Mouse (Mus musculus) heart, embryonic 14.5 days (tissue): ENCODE results near the gene Odam. TPM values are rescaled to one million over a fixed set of nuclear protein-coding genes. Genes with fewer than 3 reads are reported as not detected.

Experiments used
- ATAC-seq: fragments of 200-750 bp; cut with Nextera tagmentation; 2 replicates; pipeline ENCODE4 v1.8.0; 2017; ENCODE audit warnings: low read depth, moderate TSS enrichment; ENCODE audit not compliant: insufficient number of reproducible peaks, insufficient read depth, low FRiP score
- H3K27ac ChIP-seq, 2 experiments: fragments of 200-500 bp in 1 of 2; fragments of 300-500 bp in 1 of 2; sonication (generic) in 1 of 2; replicated peaks in 1 of 2; 2 replicates each; pipeline ENCODE4 v1.5.1; 2012 to 2014; ENCODE audit warnings: low read depth in 2 of 2, low read length in 2 of 2, control low read depth in 1 of 2, mild to moderate bottlenecking in 1 of 2, mixed read lengths in 1 of 2; ENCODE audit not compliant: control insufficient read depth in 1 of 2, insufficient read depth in 1 of 2
- H3K27me3 ChIP-seq: fragments of 300-500 bp; sonication (generic); 2 replicates; pipeline ENCODE4 v1.6.1; 2014; ENCODE audit warnings: mild to moderate bottlenecking, low read length, control low read depth; ENCODE audit not compliant: control insufficient read depth, insufficient read depth
- H3K36me3 ChIP-seq: fragments of 300-500 bp; sonication (generic); 2 replicates; pipeline ENCODE4 v1.6.1; 2014; ENCODE audit warnings: mild to moderate bottlenecking, control low read depth, low read length, mixed read lengths; ENCODE audit not compliant: control insufficient read depth, insufficient read depth
- H3K4me1 ChIP-seq, 2 experiments: fragments of 200-500 bp in 1 of 2; fragments of 300-500 bp in 1 of 2; sonication (generic) in 1 of 2; 2 replicates each; pipeline ENCODE4 v1.6.1; 2012 to 2014; ENCODE audit warnings: low read length in 2 of 2, control low read depth in 1 of 2, mixed read lengths in 1 of 2; ENCODE audit not compliant: control insufficient read depth in 2 of 2, insufficient read depth in 2 of 2
- H3K4me2 ChIP-seq: fragments of 300-500 bp; sonication (generic); 2 replicates; pipeline ENCODE4 v1.6.1; 2014; ENCODE audit warnings: mild to moderate bottlenecking, low read length
- H3K4me3 ChIP-seq, 2 experiments: fragments of 200-500 bp in 1 of 2; fragments of 300-500 bp in 1 of 2; sonication (generic) in 1 of 2; 2 replicates each; pipeline ENCODE4 v1.5.1; 2012 to 2014; ENCODE audit warnings: low read length in 2 of 2, mild to moderate bottlenecking in 2 of 2, control low read depth in 1 of 2, low read depth in 1 of 2, moderate library complexity in 1 of 2; ENCODE audit not compliant: control insufficient read depth in 1 of 2, insufficient read depth in 1 of 2
- H3K9ac ChIP-seq: fragments of 300-500 bp; sonication (generic); 2 replicates; pipeline ENCODE4 v1.6.1; 2014; ENCODE audit warnings: mild to moderate bottlenecking, low read length
- H3K9me3 ChIP-seq: fragments of 300-500 bp; sonication (generic); 2 replicates; pipeline ENCODE4 v1.6.1; 2016; ENCODE audit warnings: low read length, control low read depth; ENCODE audit not compliant: control insufficient read depth
- WGBS: fragments of 180-500 bp; shearing (Covaris S2); extraction: QIAGEN DNeasy Blood & Tissue Kit; methylation state at CpG from one replicate; pipeline ENCODE4 v1.1.7; 2014; 5-methylcytosine and 5-hydroxymethylcytosine counted together
- polyA plus RNA-seq: library from polyadenylated mRNA; unstranded; fragments of >200 nt; fragmentation: Nextera tagmentation; extraction: Ambion mirVana; gene quantifications from 2 replicates; pipeline ENCODE4 v1.2.1, GENCODE M21; 2014

The Odam gene
- not detected in 2 replicates for polyA plus RNA-seq

GRCm38 (mm10) chr5:87884729-87885128, at the start of gene Odam:
Gene Odam, plus strand, starts transcription at chr5:87885029.
- Histone ChIP-seq H3K27ac (no peak within 1 kb of the TSS), H3K4me2 (no peak within 1 kb of the TSS), H3K27me3 (no peaks in the 10 kb centered on the region), H3K9ac (no peak within 1 kb of the TSS), H3K36me3 (no peaks in the 10 kb centered on the region), H3K4me3 (no peak within 1 kb of the TSS), H3K9me3 (no peaks in the 10 kb centered on the region), H3K4me1 (no peaks in the 10 kb centered on the region)
- 86% methylated on average over 1 of the region's 1 CpGs for WGBS
- ATAC-seq: no peak

GRCm38 (mm10) chr5:87855136-87855716, 29.6 kb upstream of the Odam start:
- WGBS: 71% methylated on average over 3 of the region's 3 CpGs
- H3K4me2 ChIP-seq: no peak overlapping the region
- no peak for ATAC-seq
- no peak overlapping the region for H3K9ac ChIP-seq
- no peaks in the 10 kb centered on the region for H3K36me3 ChIP-seq
- H3K27ac ChIP-seq: no peak overlapping the region
- H3K27me3 ChIP-seq: no peaks in the 10 kb centered on the region
- no peaks in the 10 kb centered on the region for H3K9me3 ChIP-seq
- no peak overlapping the region for H3K4me3 ChIP-seq
- H3K4me1 ChIP-seq: no peaks in the 10 kb centered on the region

- Histone ChIP-seq H3K4me1 (no peaks in the 10 kb centered on the region), H3K4me3 (no peak overlapping the region), H3K4me2 (no peak overlapping the region), H3K27ac (no peak overlapping the region), H3K36me3 (no peaks in the 10 kb centered on the region), H3K27me3 (no peaks in the 10 kb centered on the region), H3K9me3 (no peaks in the 10 kb centered on the region), H3K9ac (no peak overlapping the region)
- no peak for ATAC-seq
- WGBS: 64% methylated on average over 2 of the region's 2 CpGs
These were observed 14.7 kb upstream of the Odam start for GRCm38 (mm10) chr5:87870084-87870483.

GRCm38 (mm10) chr5:87871423-87871822, 13.4 kb upstream of the Odam start:
- ATAC-seq: no peak
- Histone ChIP-seq H3K4me3 (no peak overlapping the region), H3K4me1 (no peaks in the 10 kb centered on the region), H3K4me2 (no peak overlapping the region), H3K9ac (no peak overlapping the region), H3K27ac (no peak overlapping the region), H3K27me3 (no peaks in the 10 kb centered on the region), H3K36me3 (no peaks in the 10 kb centered on the region), H3K9me3 (no peaks in the 10 kb centered on the region)
- WGBS: 37% methylated on average over 4 of the region's 4 CpGs

- 41% methylated on average over 5 of the region's 5 CpGs for WGBS
- Histone ChIP-seq H3K4me2 (no peak within 1 kb of the TSS), H3K36me3 (no peaks in the 10 kb centered on the region), H3K27me3 (no peaks in the 10 kb centered on the region), H3K4me1 (no peaks in the 10 kb centered on the region), H3K27ac (no peak within 1 kb of the TSS), H3K9ac (no peak within 1 kb of the TSS), H3K9me3 (no peaks in the 10 kb centered on the region), H3K4me3 (no peak within 1 kb of the TSS)
- ATAC-seq: no peak
These were observed 40.5 kb downstream of the Odam start, which contains the start of gene Csn3 for GRCm38 (mm10) chr5:87925372-87925771. Gene Csn3, plus strand, starts transcription at chr5:87925579.

GRCm38 (mm10) chr5:87931603-87932002, 46.8 kb downstream of the Odam start:
- Histone ChIP-seq H3K9ac (no peak overlapping the region), H3K27me3 (no peaks in the 10 kb centered on the region), H3K9me3 (no peaks in the 10 kb centered on the region), H3K36me3 (no peaks in the 10 kb centered on the region), H3K4me3 (no peak overlapping the region), H3K4me2 (no peak overlapping the region), H3K4me1 (no peaks in the 10 kb centered on the region), H3K27ac (no peak overlapping the region)
- WGBS: 59% methylated on average over 1 of the region's 1 CpGs
- no peak for ATAC-seq

- no peak overlapping the region for H3K4me3 ChIP-seq
- no peaks in the 10 kb centered on the region for H3K27me3 ChIP-seq
- no peaks in the 10 kb centered on the region for H3K4me1 ChIP-seq
- no peak overlapping the region for H3K4me2 ChIP-seq
- no peaks in the 10 kb centered on the region for H3K9me3 ChIP-seq
- no peak overlapping the region for H3K27ac ChIP-seq
- no peak overlapping the region for H3K9ac ChIP-seq
- WGBS: 26% methylated on average over 3 of the region's 3 CpGs
- ATAC-seq: no peak
- no peaks in the 10 kb centered on the region for H3K36me3 ChIP-seq
These were observed 55.9 kb downstream of the Odam start for GRCm38 (mm10) chr5:87940752-87941151.

GRCm38 (mm10) chr5:87942515-87942914, 57.7 kb downstream of the Odam start:
- no peaks in the 10 kb centered on the region for H3K36me3 ChIP-seq
- ATAC-seq: no peak
- H3K4me3 ChIP-seq: no peak overlapping the region
- no peaks in the 10 kb centered on the region for H3K27me3 ChIP-seq
- no peak overlapping the region for H3K27ac ChIP-seq
- no peaks in the 10 kb centered on the region for H3K9me3 ChIP-seq
- no peaks in the 10 kb centered on the region for H3K4me1 ChIP-seq
- H3K9ac ChIP-seq: no peak overlapping the region
- H3K4me2 ChIP-seq: no peak overlapping the region
